Mouse (Mus musculus) stomach, embryonic 15.5 days (tissue): Measurements from ENCODE around the gene Lrcol1. TPM values are rescaled to one million over a fixed set of nuclear protein-coding genes. Genes with fewer than 3 reads are reported as not detected.

Source experiments
- ATAC-seq: fragments of 200-750 bp; cut with Nextera tagmentation; 2 replicates; pipeline ENCODE4 v1.8.0; 2017; ENCODE audit warnings: low read depth, moderate number of reproducible peaks, moderate TSS enrichment; ENCODE audit not compliant: insufficient read depth, low FRiP score
- H3K27ac ChIP-seq: fragments of 300-500 bp; sonication (generic); 2 replicates; pipeline ENCODE4 v1.5.1; 2015; ENCODE audit warnings: mild to moderate bottlenecking, inconsistent platforms
- H3K27me3 ChIP-seq: fragments of 300-500 bp; sonication (generic); replicated peaks from 2 replicates; pipeline ENCODE4 v1.6.1; 2015; ENCODE audit warnings: inconsistent platforms
- H3K36me3 ChIP-seq: fragments of 300-500 bp; sonication (generic); 2 replicates; pipeline ENCODE4 v1.6.1; 2015; ENCODE audit warnings: inconsistent platforms
- H3K4me1 ChIP-seq: fragments of 300-500 bp; sonication (generic); 2 replicates; pipeline ENCODE4 v1.6.1; 2015; ENCODE audit warnings: inconsistent platforms
- H3K4me2 ChIP-seq: fragments of 300-500 bp; sonication (generic); 2 replicates; pipeline ENCODE4 v1.6.1; 2015; ENCODE audit warnings: mild to moderate bottlenecking, inconsistent platforms
- H3K4me3 ChIP-seq: fragments of 300-500 bp; sonication (generic); replicated peaks from 2 replicates; pipeline ENCODE4 v1.5.1; 2015; ENCODE audit warnings: inconsistent platforms
- H3K9ac ChIP-seq: fragments of 300-500 bp; sonication (generic); 2 replicates; pipeline ENCODE4 v1.6.1; 2015; ENCODE audit warnings: inconsistent platforms
- H3K9me3 ChIP-seq: fragments of 300-500 bp; sonication (generic); 2 replicates; pipeline ENCODE4 v1.6.1; 2016; ENCODE audit warnings: inconsistent platforms
- WGBS: fragments of 180-500 bp; shearing (Covaris S2); methylation state at CpG from one replicate; pipeline ENCODE4 v1.1.7; 2015; 5-methylcytosine and 5-hydroxymethylcytosine counted together
- polyA plus RNA-seq: library from polyadenylated mRNA; unstranded; fragments of >200 nt; fragmentation: Nextera tagmentation; extraction: Ambion mirVana; gene quantifications from 2 replicates; pipeline ENCODE4 v1.2.1, GENCODE M21; 2015

The Lrcol1 gene
- polyA plus RNA-seq = not detected in 2 replicates

DNA sequence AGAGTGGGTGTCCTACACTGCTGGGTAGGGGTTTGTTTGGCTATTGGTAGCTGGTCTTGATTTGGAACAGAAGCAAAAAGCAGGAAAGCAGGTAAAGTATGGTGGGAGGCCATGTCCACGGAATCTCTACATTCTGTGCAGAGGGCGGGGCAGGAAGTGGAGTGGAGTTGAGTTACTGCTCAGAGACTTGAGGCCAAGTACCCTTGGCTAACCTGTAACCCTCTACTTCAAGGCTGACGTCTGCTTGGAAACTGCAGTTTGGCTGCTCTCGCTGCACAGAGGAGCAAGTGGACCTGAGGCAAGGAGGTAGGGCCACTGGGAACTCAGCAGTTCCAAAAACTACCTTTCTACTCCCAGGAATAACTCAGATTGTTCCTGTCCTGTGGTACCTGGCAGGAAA is at the start of gene Lrcol1:
Gene Lrcol1, plus strand, starts transcription at position 207 of the 400 bp plus-strand sequence.
- no peaks in the 10 kb centered on the region for H3K9me3 ChIP-seq
- H3K27me3 ChIP-seq = peaks cover 26% of the 10 kb centered on the region
- no peak within 1 kb of the TSS for H3K4me2 ChIP-seq
- no peak for ATAC-seq
- H3K4me3 ChIP-seq = no peak within 1 kb of the TSS
- H3K36me3 ChIP-seq = no peaks in the 10 kb centered on the region
- peaks cover 11% of the 10 kb centered on the region for H3K4me1 ChIP-seq
- 61% methylated on average over 4 of the region's 4 CpGs for WGBS
- no peak within 1 kb of the TSS for H3K9ac ChIP-seq
- no peak within 1 kb of the TSS for H3K27ac ChIP-seq

GRCm38 (mm10) chr5:110296637-110297036 is 47.9 kb upstream of the Lrcol1 start:
- Histone ChIP-seq H3K4me3 (no peak overlapping the region), H3K9me3 (no peaks in the 10 kb centered on the region), H3K9ac (no peak overlapping the region), H3K27me3 (no peaks in the 10 kb centered on the region), H3K36me3 (peaks cover 39% of the 10 kb centered on the region), H3K27ac (no peak overlapping the region), H3K4me1 (no peaks in the 10 kb centered on the region), H3K4me2 (no peak overlapping the region)
- WGBS = 92% methylated on average over 1 of the region's 1 CpGs
- ATAC-seq = no peak

DNA sequence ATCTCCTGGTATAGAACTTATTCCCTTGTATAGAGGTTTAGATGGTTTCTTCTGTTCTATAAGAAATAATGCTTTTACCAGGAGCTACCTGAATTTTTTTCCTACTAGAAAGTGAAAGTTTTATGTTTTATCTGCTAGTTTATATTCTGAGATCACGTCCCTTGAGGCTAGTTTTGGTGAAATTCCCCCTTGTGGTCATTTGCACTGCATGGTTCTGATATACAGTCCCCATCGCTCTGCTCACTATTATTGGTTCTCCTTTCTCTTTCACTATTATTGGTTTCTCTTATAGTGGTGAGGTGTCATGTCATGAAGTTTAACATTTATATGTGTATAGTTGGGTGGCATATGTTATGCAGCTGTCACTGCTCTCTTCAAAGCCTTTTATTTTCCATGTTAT is 43.9 kb upstream of the Lrcol1 start:
- no peak for ATAC-seq
- Histone ChIP-seq H3K36me3 (peaks cover 42% of the 10 kb centered on the region), H3K4me3 (no peak overlapping the region), H3K4me1 (no peaks in the 10 kb centered on the region), H3K9me3 (no peaks in the 10 kb centered on the region), H3K4me2 (no peak overlapping the region), H3K27me3 (no peaks in the 10 kb centered on the region), H3K9ac (no peak overlapping the region), H3K27ac (no peak overlapping the region)
- WGBS = 86% methylated on average over 2 of the region's 2 CpGs

GRCm38 (mm10) chr5:110308861-110309260 is 35.7 kb upstream of the Lrcol1 start:
- Histone ChIP-seq H3K27ac (no peak overlapping the region), H3K4me3 (no peak overlapping the region), H3K9me3 (no peaks in the 10 kb centered on the region), H3K36me3 (peaks cover 28% of the 10 kb centered on the region), H3K27me3 (no peaks in the 10 kb centered on the region), H3K9ac (no peak overlapping the region), H3K4me1 (no peaks in the 10 kb centered on the region), H3K4me2 (no peak overlapping the region)
- WGBS = 91% methylated on average over 7 of the region's 7 CpGs
- no peak for ATAC-seq

- peaks cover 27% of the 10 kb centered on the region for H3K36me3 ChIP-seq
- no peaks in the 10 kb centered on the region for H3K9me3 ChIP-seq
- no peak overlapping the region for H3K27ac ChIP-seq
- H3K4me3 ChIP-seq = no peak overlapping the region
- no peaks in the 10 kb centered on the region for H3K27me3 ChIP-seq
- ATAC-seq = no peak
- H3K4me2 ChIP-seq = no peak overlapping the region
- no peaks in the 10 kb centered on the region for H3K4me1 ChIP-seq
- 95% methylated on average over 3 of the region's 3 CpGs for WGBS
- H3K9ac ChIP-seq = no peak overlapping the region
These were observed 31.4 kb upstream of the Lrcol1 start for GRCm38 (mm10) chr5:110313127-110313526.

- 73% methylated on average over 3 of the region's 3 CpGs for WGBS
- H3K4me1 ChIP-seq = no peaks in the 10 kb centered on the region
These were observed 14.0 kb upstream of the Lrcol1 start for GRCm38 (mm10) chr5:110330508-110330907.

DNA sequence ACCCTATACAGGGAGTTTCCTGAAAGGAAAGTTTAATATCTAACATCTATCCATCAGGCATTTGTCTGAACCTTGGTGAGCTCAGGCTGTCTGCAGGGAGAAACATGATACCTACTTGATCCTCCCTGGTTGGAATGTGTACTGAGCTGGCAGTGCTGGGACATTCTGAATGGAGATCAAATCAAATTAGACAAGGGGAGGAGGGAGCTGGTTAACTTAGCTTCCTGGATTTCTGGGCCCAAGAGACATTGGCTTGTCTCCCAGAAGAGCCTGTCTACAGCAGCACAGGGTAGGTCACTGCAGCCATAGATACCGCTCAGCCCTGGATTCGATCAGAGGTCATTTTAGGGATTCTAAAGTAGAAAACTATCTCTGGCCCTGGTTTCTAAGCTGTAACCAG is 5.7 kb upstream of the Lrcol1 start:
- H3K4me1 ChIP-seq = peaks cover 11% of the 10 kb centered on the region
- no peak overlapping the region for H3K27ac ChIP-seq
- ATAC-seq = no peak
- H3K27me3 ChIP-seq = peaks cover 26% of the 10 kb centered on the region
- no peaks in the 10 kb centered on the region for H3K9me3 ChIP-seq
- no peak overlapping the region for H3K9ac ChIP-seq
- no peak overlapping the region for H3K4me2 ChIP-seq
- 62% methylated on average over 2 of the region's 2 CpGs for WGBS
- peaks cover 26% of the 10 kb centered on the region for H3K36me3 ChIP-seq
- H3K4me3 ChIP-seq = no peak overlapping the region

More at GRCm38 (mm10) chr5:110330508-110330907, 14.0 kb upstream of the Lrcol1 start:
- H3K27ac ChIP-seq = no peak overlapping the region
- no peak for ATAC-seq
- no peak overlapping the region for H3K4me3 ChIP-seq
- peaks cover 27% of the 10 kb centered on the region for H3K36me3 ChIP-seq
- no peaks in the 10 kb centered on the region for H3K27me3 ChIP-seq
- H3K9ac ChIP-seq = no peak overlapping the region
- no peaks in the 10 kb centered on the region for H3K9me3 ChIP-seq
- no peak overlapping the region for H3K4me2 ChIP-seq

- H3K4me2 ChIP-seq = peak within 1 kb of the TSS; percentile 96
- ATAC-seq = peak; percentile 54
- H3K4me3 ChIP-seq = peak within 1 kb of the TSS; percentile 50
- WGBS = 1% methylated on average over 43 of the region's 43 CpGs
- no peaks in the 10 kb centered on the region for H3K9me3 ChIP-seq
- no peak within 1 kb of the TSS for H3K27ac ChIP-seq
- H3K27me3 ChIP-seq = peaks cover 26% of the 10 kb centered on the region
- no peaks in the 10 kb centered on the region for H3K36me3 ChIP-seq
- H3K9ac ChIP-seq = peak within 1 kb of the TSS; percentile 6; the same call in 1 of the 2 replicates
- peaks cover 11% of the 10 kb centered on the region for H3K4me1 ChIP-seq
These were observed 1.8 kb upstream of the Lrcol1 start, which contains the start of gene P2rx2 for GRCm38 (mm10) chr5:110342648-110343284. Gene P2rx2, minus strand, starts transcription at chr5:110343212.

DNA sequence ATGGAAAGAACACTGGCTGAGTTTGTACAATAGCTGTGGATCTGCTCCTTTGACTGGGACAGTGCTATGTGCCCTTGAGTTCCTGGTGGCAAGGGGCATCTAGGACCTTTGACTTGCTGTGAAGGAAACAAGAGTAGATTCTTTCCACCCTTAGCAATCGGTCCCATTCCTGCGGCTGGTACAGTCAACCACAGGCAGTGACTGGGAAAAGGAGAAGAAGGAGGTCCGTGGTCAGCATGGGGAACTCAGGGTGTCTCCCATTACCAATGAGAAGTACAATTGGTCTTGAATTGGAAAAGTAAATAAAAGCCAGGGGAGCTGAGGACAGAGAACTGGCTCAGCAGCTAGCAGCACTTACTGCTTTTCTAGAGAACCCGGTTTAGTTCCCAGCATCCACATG is 1.0 kb downstream of the Lrcol1 start:
- Histone ChIP-seq H3K27ac (no peak overlapping the region), H3K4me3 (no peak overlapping the region), H3K4me1 (peaks cover 11% of the 10 kb centered on the region), H3K27me3 (peaks cover 26% of the 10 kb centered on the region), H3K9me3 (no peaks in the 10 kb centered on the region), H3K36me3 (no peaks in the 10 kb centered on the region), H3K4me2 (no peak overlapping the region), H3K9ac (no peak overlapping the region)
- no peak for ATAC-seq
- 76% methylated on average over 4 of the region's 4 CpGs for WGBS

DNA sequence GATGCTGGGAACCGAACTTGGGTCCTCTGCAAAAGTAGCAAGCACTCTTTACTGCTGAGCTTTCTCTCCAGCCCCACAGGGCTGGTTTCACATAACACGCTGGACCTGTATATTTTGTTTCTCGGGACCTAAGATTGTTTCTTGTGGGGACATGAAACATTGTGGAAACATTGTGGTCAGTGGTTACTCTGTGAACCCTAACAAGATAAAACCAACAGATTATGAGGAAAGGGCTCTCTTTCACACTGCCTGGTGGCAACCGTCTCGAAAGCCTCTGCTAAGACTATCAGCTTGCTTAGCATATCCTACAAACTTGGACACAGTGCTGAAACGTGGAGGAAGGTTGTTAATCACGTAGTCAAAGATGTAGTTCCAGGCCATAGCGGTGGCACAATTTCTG is 2.5 kb downstream of the Lrcol1 start:
- H3K4me2 ChIP-seq = no peak overlapping the region
- no peak overlapping the region for H3K4me3 ChIP-seq
- no peak for ATAC-seq
- H3K27me3 ChIP-seq = peaks cover 15% of the 10 kb centered on the region
- H3K9me3 ChIP-seq = no peaks in the 10 kb centered on the region
- peaks cover 11% of the 10 kb centered on the region for H3K4me1 ChIP-seq
- WGBS = 82% methylated on average over 8 of the region's 8 CpGs
- no peak overlapping the region for H3K27ac ChIP-seq
- H3K36me3 ChIP-seq = no peaks in the 10 kb centered on the region
- H3K9ac ChIP-seq = no peak overlapping the region

GRCm38 (mm10) chr5:110354716-110355115 is 10.2 kb downstream of the Lrcol1 start:
- Histone ChIP-seq H3K4me3 (no peak overlapping the region), H3K36me3 (no peaks in the 10 kb centered on the region), H3K9ac (no peak overlapping the region), H3K4me2 (no peak overlapping the region), H3K27ac (no peak overlapping the region), H3K9me3 (no peaks in the 10 kb centered on the region), H3K4me1 (no peaks in the 10 kb centered on the region), H3K27me3 (no peaks in the 10 kb centered on the region; the same call in 1 of the 2 replicates)
- no peak for ATAC-seq
- 15% methylated on average over 7 of the region's 7 CpGs for WGBS

GRCm38 (mm10) chr5:110357531-110358179 is 13.1 kb downstream of the Lrcol1 start:
- no peaks in the 10 kb centered on the region for H3K9me3 ChIP-seq
- no peaks in the 10 kb centered on the region for H3K36me3 ChIP-seq
- H3K4me2 ChIP-seq = no peak overlapping the region
- H3K4me3 ChIP-seq = no peak overlapping the region
- no peaks in the 10 kb centered on the region for H3K4me1 ChIP-seq
- no peak for ATAC-seq
- H3K9ac ChIP-seq = no peak overlapping the region
- WGBS = 40% methylated on average over 9 of the region's 9 CpGs
- H3K27ac ChIP-seq = no peak overlapping the region
- no peaks in the 10 kb centered on the region; the same call in 1 of the 2 replicates for H3K27me3 ChIP-seq
